Mouse (Mus musculus) CH12.LX (cell line): ENCODE results near the gene Taf15.

Source experiments
- RAD21 ChIP-seq: IDR thresholded peaks from 2 replicates; pipeline ENCODE4 v1.6.1; 2011; ENCODE audit warnings: low read depth, mild to moderate bottlenecking, low read length, improper control_type of control experiment, moderate library complexity
- SIN3A ChIP-seq: IDR thresholded peaks from 2 replicates; pipeline ENCODE4 v1.6.1; 2012; ENCODE audit warnings: low read length, improper control_type of control experiment, inconsistent platforms

DNA sequence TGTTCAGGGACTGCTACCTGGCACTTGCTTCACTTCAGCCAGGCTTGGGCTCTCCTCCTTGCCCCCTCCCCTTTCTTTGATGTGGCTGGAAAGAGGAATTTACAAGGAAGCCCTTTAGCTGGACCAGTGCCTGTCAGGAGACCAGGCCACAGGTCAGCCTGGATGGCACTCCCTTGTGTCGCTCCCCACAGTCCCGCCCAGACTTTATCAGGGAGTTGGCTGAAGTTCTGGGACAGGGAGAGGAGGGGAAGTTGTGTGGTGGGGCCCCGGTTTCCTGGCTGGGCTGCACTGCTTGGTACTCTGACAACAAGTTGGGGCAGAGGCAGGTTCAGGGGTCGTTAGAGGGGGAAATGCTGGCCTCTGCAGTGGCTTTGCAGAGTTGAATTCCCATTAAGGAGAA lies 18.3 kb upstream of the Taf15 start:
- no peak for TF ChIP-seq RAD21
- no peak for TF ChIP-seq SIN3A
